Mouse (Mus musculus): ENCODE results near the gene Ecm2. TPM values are rescaled to one million over a fixed set of nuclear protein-coding genes. Genes with fewer than 3 reads are reported as not detected.

Gene Ecm2
- 2.3 and 2.5 TPM in 2 replicates for polyA plus RNA-seq (2015; fragmentation: Nextera tagmentation; extraction: Ambion mirVana)

DNA sequence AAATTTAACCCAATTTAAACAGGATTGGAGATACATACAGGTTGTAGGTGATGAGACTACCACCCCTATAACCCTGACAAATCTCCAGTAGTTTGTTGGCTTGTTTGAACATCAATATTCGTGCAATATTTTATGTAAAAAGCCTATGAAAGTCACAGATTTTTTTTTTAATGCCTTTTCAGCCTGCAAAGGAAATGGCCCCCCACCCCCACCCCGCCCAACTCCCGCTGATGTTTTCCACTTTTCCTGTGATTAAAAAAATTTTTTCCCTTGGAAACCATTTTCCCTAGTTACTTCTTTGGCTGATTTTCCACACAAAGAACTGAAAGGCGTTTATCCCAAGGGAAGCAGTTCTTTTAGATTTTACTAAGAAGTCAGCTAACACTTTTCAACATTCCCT, at the start of gene Ecm2:
TSS of gene Ecm2 (plus strand) at position 301 of the 400 bp plus-strand sequence.
- WGBS = 50% methylated on average over 4 of the region's 4 CpGs

DNA sequence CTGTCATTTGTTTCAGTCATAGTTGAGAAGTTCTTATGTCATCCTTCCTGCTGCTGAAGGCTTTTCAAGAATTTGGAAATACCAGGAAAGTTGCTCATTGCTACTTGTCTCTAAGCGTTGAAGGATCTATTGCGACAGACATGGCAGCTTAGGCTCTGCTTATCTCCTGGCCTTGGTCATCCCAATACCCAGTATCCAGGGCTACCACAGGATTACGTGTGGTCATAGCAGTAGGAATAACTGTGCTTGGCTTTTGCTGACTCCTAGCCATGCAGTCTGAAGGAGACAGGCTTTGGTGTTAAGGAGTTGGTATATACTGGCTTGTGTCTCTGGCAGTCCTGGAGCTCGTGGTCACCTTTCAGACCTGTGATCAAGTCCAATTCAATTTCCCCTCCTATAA, 44.3 kb upstream of the Ecm2 start:
- Histone ChIP-seq H3K27me3 (no peaks in the 10 kb centered on the region), H3K9ac (no peak overlapping the region), H3K9me3 (no peaks in the 10 kb centered on the region), H3K27ac (no peak overlapping the region; the same call in 1 of the 2 replicates), H3K4me1 (replicated peaks) (no peaks in the 10 kb centered on the region), H3K4me3 (no peak overlapping the region), H3K36me3 (peaks cover 69% of the 10 kb centered on the region), H3K4me2 (no peak overlapping the region)
- no peak for ATAC-seq (ENCODE audit: low FRiP score)
- WGBS = 92% methylated on average over 4 of the region's 4 CpGs

More for the DNA sequence above, at the start of gene Ecm2:
- Histone ChIP-seq H3K4me1 (replicated peaks) (no peaks in the 10 kb centered on the region), H3K4me2 (no peak within 1 kb of the TSS), H3K9ac (no peak within 1 kb of the TSS), H3K36me3 (no peaks in the 10 kb centered on the region), H3K9me3 (no peaks in the 10 kb centered on the region), H3K27ac (no peak within 1 kb of the TSS), H3K4me3 (no peak within 1 kb of the TSS), H3K27me3 (no peaks in the 10 kb centered on the region)
- no peak for ATAC-seq (ENCODE audit: low FRiP score)

DNA sequence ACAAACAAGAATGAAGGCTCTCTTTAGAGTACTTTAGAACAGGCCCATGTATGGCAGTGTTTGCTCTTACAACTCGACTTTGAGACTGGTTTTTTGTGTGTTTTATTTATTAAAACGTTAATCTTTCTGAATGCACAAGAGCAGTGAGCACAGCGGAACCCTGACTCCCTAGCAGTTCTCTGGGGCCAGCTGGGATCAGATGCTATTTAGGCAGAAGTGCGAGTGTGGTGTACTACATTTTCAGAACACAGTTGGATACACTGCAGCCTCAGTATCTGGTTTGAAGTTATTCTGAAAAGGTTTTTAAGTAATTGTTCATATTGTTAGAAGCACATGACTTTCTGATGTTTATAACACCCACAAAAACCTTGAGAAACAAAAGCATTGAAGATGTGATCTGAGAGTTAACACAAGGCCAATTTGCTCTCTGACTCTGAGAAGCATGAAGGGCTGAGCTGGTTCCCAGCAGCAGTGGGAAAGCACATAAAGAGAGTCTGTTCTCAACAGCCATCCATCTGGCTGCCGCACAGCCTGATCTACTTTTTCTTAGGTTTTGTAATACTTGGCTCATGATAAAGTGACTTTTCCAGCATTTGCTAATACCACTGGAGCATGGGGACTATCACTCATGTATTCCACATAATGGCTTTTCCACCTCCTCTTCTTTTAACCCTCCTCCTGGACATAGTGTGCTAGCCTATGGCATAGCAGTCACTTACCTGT, 43.8 kb upstream of the Ecm2 start:
- no peak for ATAC-seq (ENCODE audit: low FRiP score)

DNA sequence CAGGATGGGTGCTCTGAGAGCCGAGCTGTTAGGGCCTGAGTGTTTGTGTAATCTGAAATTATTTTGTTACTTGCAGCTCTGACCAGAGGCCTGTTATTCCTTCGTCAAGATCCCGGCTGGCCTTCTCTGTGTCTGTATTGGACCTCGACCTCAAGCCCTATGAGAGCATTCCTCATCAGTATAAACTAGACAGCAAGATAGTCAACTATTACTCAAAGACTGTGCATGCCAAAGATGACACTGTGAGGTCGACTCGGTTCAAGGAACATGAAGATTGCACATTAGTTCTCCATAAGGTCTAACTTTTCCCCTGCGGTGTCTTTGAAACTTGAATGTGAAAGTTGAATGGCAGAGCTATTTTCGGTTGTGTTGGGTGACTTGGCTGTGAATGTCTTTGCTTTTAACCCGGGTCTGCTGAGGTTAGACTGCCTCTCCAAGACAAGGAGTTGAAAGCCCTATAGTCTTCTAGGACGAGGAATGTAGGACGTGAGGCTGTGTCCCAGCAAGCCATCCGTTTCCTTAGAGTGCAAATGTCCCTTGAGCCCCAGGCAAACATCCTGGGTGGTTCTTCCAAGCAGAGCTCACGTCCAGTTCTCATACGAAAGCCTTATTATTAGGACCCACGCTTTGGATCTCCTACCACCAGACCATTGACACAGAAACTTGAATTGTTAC, 43.0 kb upstream of the Ecm2 start:
- Histone ChIP-seq H3K27ac (no peak overlapping the region), H3K4me3 (no peak overlapping the region), H3K4me2 (no peak overlapping the region), H3K27me3 (no peaks in the 10 kb centered on the region), H3K9ac (no peak overlapping the region), H3K9me3 (no peaks in the 10 kb centered on the region), H3K36me3 (peaks cover 73% of the 10 kb centered on the region), H3K4me1 (replicated peaks) (no peaks in the 10 kb centered on the region)
- WGBS = 76% methylated on average over 15 of the region's 15 CpGs
- ATAC-seq (ENCODE audit: low FRiP score) = no peak

More for the DNA sequence above, 43.8 kb upstream of the Ecm2 start:
- 81% methylated on average over 5 of the region's 5 CpGs for WGBS
- no peak overlapping the region for H3K4me2 ChIP-seq
- H3K27ac ChIP-seq = no peak overlapping the region
- no peaks in the 10 kb centered on the region for H3K4me1 ChIP-seq (replicated peaks)
- H3K9me3 ChIP-seq = no peaks in the 10 kb centered on the region
- no peak overlapping the region for H3K4me3 ChIP-seq
- peaks cover 73% of the 10 kb centered on the region for H3K36me3 ChIP-seq
- no peaks in the 10 kb centered on the region for H3K27me3 ChIP-seq
- H3K9ac ChIP-seq = no peak overlapping the region

DNA sequence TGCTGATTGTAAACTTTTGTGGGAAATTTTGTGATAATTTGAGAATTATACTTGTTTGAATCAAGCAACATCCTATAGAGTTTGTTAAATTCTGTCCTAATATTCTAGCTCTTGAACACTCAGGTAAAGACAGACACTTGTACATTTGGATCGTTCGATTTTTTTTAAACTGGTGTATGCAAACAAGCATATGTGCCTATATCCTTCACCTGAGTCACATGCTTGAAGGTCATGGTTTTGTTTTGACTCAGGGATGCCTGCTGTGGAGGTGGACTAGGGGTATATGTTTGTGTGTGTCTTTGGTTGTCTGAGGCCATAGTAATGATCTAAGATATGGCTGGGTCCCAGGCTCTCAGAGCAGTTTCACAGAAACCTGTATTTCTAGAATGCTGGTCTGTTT, 41.7 kb upstream of the Ecm2 start:
- H3K27me3 ChIP-seq = no peaks in the 10 kb centered on the region
- H3K9me3 ChIP-seq = no peaks in the 10 kb centered on the region
- no peaks in the 10 kb centered on the region; the same call in 1 of the 2 replicates for H3K4me1 ChIP-seq (replicated peaks)
- peaks cover 69% of the 10 kb centered on the region for H3K36me3 ChIP-seq
- no peak overlapping the region for H3K4me3 ChIP-seq
- no peak overlapping the region for H3K27ac ChIP-seq
- no peak overlapping the region for H3K4me2 ChIP-seq
- WGBS = 99% methylated on average over 2 of the region's 2 CpGs
- H3K9ac ChIP-seq = no peak overlapping the region
- ATAC-seq (ENCODE audit: low FRiP score) = no peak

DNA sequence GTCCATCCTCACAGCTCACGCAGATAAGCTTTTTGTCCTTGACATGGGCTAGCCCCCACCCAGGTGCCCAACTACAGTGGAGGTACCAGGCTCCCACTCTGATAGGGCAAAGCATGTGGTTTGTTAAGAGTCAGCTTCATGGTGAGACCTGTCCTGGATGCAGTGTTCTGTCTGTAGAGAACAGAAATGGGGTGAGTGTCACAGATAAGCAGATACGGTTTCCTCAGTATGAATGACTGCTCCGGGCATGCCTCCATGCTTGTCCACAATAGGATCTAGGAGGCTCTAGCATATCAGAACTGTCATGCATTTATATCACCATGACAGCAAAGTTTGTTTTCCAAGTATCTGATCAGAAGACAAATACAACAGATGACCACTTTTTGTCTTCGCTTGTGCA, 38.7 kb upstream of the Ecm2 start:
- Histone ChIP-seq H3K27ac (no peak overlapping the region), H3K27me3 (no peaks in the 10 kb centered on the region), H3K4me1 (replicated peaks) (no peaks in the 10 kb centered on the region; the same call in 1 of the 2 replicates), H3K9ac (no peak overlapping the region), H3K4me2 (no peak overlapping the region), H3K4me3 (no peak overlapping the region), H3K36me3 (peaks cover 47% of the 10 kb centered on the region), H3K9me3 (no peaks in the 10 kb centered on the region)
- ATAC-seq (ENCODE audit: low FRiP score) = no peak
- 95% methylated on average over 4 of the region's 4 CpGs for WGBS

DNA sequence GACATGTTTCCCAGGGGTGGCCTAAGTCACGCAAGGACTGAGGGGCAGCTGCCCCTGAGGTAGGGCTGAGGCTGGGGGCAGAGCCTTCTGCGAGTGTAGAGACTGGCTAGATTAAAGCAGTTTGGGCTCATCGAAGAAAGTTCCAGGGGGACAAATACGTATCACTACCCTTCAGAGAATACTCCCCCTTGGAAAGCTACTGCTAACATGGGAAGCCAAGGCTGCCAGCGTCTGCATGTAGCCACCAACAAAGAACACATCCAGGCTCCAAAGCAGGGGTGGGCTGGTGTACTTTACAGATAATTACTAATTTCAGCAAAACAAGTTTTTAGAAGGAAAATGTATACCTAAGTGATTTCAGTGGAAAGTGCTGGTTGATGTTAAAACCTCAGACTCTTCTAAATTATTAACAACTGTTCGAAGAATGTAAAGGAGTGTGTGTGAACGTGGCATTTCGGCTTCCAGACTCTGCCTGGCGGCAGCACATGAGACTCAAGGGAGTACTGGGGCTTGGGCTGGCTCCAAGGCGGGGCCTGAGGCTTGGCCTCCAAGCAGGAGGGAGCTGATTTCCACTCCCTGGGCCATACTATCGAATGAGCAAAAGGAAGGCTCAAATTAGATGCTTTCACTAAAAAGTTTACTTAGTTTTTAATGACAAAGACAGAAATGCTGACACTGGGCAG, 38.1 kb upstream of the Ecm2 start:
- Histone ChIP-seq H3K9ac (no peak overlapping the region), H3K27me3 (no peaks in the 10 kb centered on the region), H3K4me2 (no peak overlapping the region), H3K4me1 (replicated peaks) (no peaks in the 10 kb centered on the region; the same call in 1 of the 2 replicates), H3K27ac (peak overlapping the region; percentile 44; the same call in 1 of the 2 replicates), H3K4me3 (no peak overlapping the region), H3K9me3 (no peaks in the 10 kb centered on the region), H3K36me3 (peaks cover 41% of the 10 kb centered on the region)
- WGBS = 79% methylated on average over 11 of the region's 11 CpGs
- no peak for ATAC-seq (ENCODE audit: low FRiP score)

DNA sequence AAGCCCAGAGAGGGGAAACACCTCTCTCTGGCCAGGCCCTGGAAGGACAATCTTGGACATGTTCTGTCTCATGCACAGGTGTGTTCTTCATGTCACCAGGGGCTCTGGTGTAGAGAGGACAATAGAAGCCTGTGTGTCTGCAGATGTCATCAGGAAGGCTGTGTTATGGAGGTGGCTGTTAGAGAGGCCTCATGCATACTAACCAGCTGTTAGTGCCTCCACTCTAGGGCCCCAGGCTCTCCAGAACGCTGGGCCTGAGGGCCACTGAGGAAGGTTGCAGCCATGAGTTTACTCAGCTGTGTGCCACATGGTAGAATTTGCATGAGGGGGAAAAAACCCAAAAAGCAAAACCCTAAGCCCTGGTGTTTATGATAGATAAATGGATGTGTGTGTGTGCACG, 37.0 kb upstream of the Ecm2 start:
- Histone ChIP-seq H3K4me2 (no peak overlapping the region), H3K4me1 (replicated peaks) (no peaks in the 10 kb centered on the region; the same call in 1 of the 2 replicates), H3K9me3 (no peaks in the 10 kb centered on the region), H3K27me3 (no peaks in the 10 kb centered on the region), H3K9ac (no peak overlapping the region), H3K27ac (no peak overlapping the region), H3K36me3 (peaks cover 30% of the 10 kb centered on the region), H3K4me3 (no peak overlapping the region)
- no peak for ATAC-seq (ENCODE audit: low FRiP score)
- 75% methylated on average over 2 of the region's 2 CpGs for WGBS

DNA sequence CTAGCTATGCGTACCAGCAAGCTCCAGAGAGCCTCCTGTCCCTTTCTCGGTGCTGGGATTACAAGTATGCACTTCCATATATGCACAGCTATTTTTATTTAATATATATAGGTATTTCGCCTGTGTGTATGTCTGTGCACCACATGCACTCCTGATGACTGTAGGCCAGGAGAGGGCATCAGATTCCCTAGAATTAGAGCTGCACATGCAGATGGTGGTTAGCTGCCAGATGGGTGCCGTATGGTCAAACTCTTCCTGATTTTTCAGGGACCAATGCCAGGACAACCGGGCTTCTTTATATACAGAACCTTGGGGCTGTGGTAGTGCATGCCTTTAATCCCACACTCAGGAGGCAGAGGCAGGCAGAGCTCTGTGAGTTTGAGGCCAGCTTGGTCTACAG, 35.6 kb upstream of the Ecm2 start:
- Histone ChIP-seq H3K27me3 (no peaks in the 10 kb centered on the region), H3K4me1 (replicated peaks) (no peaks in the 10 kb centered on the region; the same call in 1 of the 2 replicates), H3K9ac (no peak overlapping the region), H3K36me3 (peaks cover 19% of the 10 kb centered on the region), H3K9me3 (no peaks in the 10 kb centered on the region), H3K27ac (no peak overlapping the region), H3K4me2 (no peak overlapping the region), H3K4me3 (no peak overlapping the region)
- ATAC-seq (ENCODE audit: low FRiP score) = no peak
- 94% methylated on average over 5 of the region's 5 CpGs for WGBS

DNA sequence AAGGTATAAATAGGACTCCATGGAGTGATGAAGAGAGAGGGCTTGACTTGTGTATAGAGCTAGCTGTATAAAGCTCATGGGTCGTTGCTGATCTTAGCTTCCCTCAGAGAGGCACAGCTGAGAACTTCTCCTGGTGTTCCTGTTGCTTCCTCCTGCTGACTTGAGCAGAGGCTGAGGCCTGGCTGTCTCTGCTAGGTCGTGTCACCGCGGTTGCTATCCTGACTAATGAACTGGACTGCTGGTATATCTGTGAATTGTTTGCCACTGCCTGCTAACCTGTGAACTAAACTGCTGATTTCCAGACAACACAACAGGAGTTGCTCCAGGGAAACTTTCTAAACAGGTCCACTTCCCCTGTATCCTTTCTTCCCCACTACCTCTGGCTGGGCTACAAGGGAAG, 34.3 kb upstream of the Ecm2 start:
- Histone ChIP-seq H3K9ac (no peak overlapping the region), H3K4me3 (no peak overlapping the region), H3K27ac (no peak overlapping the region), H3K4me2 (no peak overlapping the region), H3K9me3 (no peaks in the 10 kb centered on the region), H3K27me3 (no peaks in the 10 kb centered on the region), H3K4me1 (replicated peaks) (no peaks in the 10 kb centered on the region; the same call in 1 of the 2 replicates), H3K36me3 (peaks cover 6% of the 10 kb centered on the region; the same call in 1 of the 2 replicates)
- ATAC-seq (ENCODE audit: low FRiP score) = no peak
- 91% methylated on average over 4 of the region's 4 CpGs for WGBS

DNA sequence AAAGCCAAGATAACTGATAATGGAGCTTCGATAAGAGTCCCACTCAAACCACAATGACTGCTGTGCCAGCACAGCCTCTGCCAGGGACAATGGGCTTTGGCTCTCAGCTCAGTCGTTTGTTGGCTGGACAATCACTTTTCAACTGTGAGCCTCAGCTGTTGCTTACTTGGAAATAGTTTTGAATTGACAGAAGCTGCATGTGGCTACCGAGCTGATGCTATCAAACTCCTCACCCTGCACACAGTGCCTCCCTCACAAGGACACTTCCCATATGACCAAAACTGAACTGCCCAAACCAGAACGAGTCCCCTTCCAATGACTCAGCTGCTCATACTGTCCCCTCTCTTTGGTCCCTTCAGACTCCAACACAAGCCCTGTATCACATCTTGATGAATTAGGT, 33.8 kb upstream of the Ecm2 start:
- Histone ChIP-seq H3K4me1 (replicated peaks) (no peaks in the 10 kb centered on the region; the same call in 1 of the 2 replicates), H3K27ac (no peak overlapping the region), H3K9ac (no peak overlapping the region), H3K4me3 (no peak overlapping the region), H3K4me2 (no peak overlapping the region), H3K27me3 (no peaks in the 10 kb centered on the region), H3K36me3 (peaks cover under 1% of the 10 kb centered on the region; the same call in 1 of the 2 replicates), H3K9me3 (no peaks in the 10 kb centered on the region)
- no peak for ATAC-seq (ENCODE audit: low FRiP score)
- WGBS = 82% methylated on average over 4 of the region's 4 CpGs

DNA sequence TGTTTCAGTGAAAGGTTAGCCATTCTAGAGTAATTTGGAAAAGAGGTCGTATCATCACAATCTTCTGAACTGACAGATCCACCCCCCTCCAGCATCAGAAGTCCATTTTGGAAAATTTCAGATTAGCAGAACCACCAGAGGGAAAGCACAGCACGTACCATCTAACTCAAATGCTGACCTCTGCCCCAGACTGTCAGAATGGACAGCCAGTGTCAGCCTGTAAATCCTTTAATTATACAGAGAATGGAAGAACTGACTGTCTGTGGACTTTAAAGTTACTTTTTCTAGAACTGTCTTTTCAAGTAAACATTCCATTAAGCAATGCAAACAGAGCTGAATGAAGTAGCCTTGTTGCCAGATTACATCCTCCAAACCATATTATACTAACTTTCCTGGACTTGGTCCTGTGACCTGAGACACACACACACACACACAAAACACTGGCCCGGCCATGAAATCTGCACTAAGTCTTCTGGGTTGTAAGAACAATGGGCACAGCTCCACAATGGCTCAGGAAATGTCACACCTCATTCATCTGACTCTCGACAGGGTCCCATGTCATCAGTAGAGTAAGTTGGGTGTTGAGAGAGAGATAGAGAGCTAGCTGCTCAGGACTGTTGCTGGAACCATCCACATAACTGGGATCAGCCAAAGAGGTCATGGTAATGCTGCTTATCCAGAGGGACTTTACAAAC, 32.5 kb upstream of the Ecm2 start:
- no peak overlapping the region for H3K4me3 ChIP-seq
- no peaks in the 10 kb centered on the region for H3K9me3 ChIP-seq
- H3K9ac ChIP-seq = no peak overlapping the region
- no peaks in the 10 kb centered on the region; the same call in 1 of the 2 replicates for H3K4me1 ChIP-seq (replicated peaks)
- no peaks in the 10 kb centered on the region for H3K36me3 ChIP-seq
- H3K27me3 ChIP-seq = no peaks in the 10 kb centered on the region
- no peak overlapping the region for H3K4me2 ChIP-seq
- no peak for ATAC-seq (ENCODE audit: low FRiP score)
- no peak overlapping the region for H3K27ac ChIP-seq
- WGBS = 64% methylated on average over 4 of the region's 4 CpGs
